Mouse (Mus musculus) bone marrow macrophage, adult 2 months (primary cell): ENCODE results near the gene Impad1.

Experiments
- CTCF ChIP-seq: IDR thresholded peaks from 2 replicates; pipeline ENCODE4 v1.5.1; 2012; ENCODE audit warnings: low read depth, mild to moderate bottlenecking, low read length, moderate library complexity
- POLR2A ChIP-seq: IDR thresholded peaks from 2 replicates; pipeline ENCODE4 v1.6.1; 2012; ENCODE audit warnings: mild to moderate bottlenecking, low read depth, low read length, borderline replicate concordance

- TF ChIP-seq CTCF (no peak), POLR2A (no peak)
These were observed 10.1 kb downstream of the Impad1 start for GRCm38 (mm10) chr4:4782882-4783685.
